Mouse (Mus musculus): ENCODE data around the gene Prkar1a. TPM values are rescaled to one million over a fixed set of nuclear protein-coding genes. Genes with fewer than 3 reads are reported as not detected.

Prkar1a gene
- polyA plus RNA-seq, 1 experiment: 64.2 TPM

DNA sequence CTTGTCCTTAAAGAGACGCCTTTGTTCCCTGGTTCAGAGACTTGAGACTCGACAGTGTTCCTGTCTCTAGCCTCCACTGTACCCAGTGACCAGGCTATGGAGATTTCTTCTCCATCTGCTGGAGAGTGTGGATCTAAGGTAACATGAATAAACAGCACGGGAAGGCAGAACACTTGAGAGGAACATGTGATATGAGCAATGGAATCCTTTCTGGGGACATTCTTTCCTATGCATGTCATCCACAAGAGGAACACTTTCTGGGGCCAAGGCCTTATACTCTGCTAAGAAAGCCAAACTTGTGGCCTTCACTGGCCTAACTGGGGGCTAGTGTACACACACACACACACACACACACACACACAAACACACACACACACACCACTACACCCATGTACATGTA is 32.4 kb downstream of the Prkar1a start:
- 82% methylated on average over 3 of the region's 3 CpGs for WGBS
- Histone ChIP-seq H3K4me3 (replicated peaks; ENCODE audit: control insufficient read depth, low read depth, low read length) (no peak overlapping the region), H3K27ac (ENCODE audit: control insufficient read depth, insufficient read depth, low read depth, low read length, poor library complexity) (no peak overlapping the region), H3K4me1 (ENCODE audit: control insufficient read depth, insufficient read depth, low read length) (no peaks in the 10 kb centered on the region)
- no peak for TF ChIP-seq POLR2A (IDR thresholded peaks at IDR 0.05; ENCODE audit: borderline replicate concordance, control insufficient read depth, low read depth, low read length)
- TF ChIP-seq CTCF (IDR thresholded peaks at IDR 0.05; ENCODE audit: control insufficient read depth, insufficient read depth, low read length): no peak

DNA sequence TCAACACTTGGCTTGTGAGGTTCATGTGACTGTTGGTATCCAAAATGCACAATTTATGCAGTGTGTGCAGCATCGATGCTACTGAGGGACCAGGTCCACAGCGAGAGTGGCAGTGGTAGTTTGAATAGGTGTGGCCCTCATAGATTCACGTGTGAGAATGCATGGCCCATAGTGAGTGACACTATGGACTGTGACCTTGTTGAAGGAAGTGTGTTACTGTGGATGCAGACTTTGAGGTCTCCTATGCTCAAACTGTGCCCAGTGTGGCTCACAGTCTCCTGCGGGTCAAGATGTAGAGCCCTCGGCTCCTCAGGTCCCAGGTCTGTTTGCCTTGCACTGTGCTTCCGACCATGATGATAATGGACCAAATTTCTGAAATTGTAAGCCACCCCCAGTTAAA is 33.0 kb downstream of the Prkar1a start:
- Histone ChIP-seq H3K4me3 (replicated peaks; ENCODE audit: control insufficient read depth, low read depth, low read length) (no peak overlapping the region), H3K27ac (ENCODE audit: control insufficient read depth, insufficient read depth, low read depth, low read length, poor library complexity) (no peak overlapping the region), H3K4me1 (ENCODE audit: control insufficient read depth, insufficient read depth, low read length) (no peaks in the 10 kb centered on the region)
- no peak for TF ChIP-seq CTCF (IDR thresholded peaks at IDR 0.05; ENCODE audit: control insufficient read depth, insufficient read depth, low read length)
- no peak for TF ChIP-seq POLR2A (IDR thresholded peaks at IDR 0.05; ENCODE audit: borderline replicate concordance, control insufficient read depth, low read depth, low read length)
- 86% methylated on average over 6 of the region's 6 CpGs for WGBS

DNA sequence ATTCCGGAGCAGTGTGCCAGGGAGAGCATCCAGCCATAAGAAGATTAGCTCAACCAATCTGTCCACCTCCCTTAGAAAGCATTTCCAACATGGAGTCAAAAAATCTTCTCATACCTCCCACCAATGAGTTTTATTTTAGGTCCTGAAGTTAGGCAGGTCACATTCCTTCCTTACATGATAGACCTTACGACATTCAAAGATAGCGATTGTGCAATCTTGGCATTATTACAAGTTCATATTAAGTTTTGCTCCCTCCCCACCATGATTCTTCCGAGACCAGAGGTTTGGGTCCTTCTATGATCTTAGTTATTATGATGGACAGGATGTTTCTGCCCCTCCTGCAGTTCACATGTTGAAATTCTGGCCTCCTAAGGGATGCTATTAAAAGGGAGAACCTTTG is 40.3 kb downstream of the Prkar1a start:
- no peaks in the 10 kb centered on the region for H3K4me1 ChIP-seq (ENCODE audit: control insufficient read depth, insufficient read depth, low read length)
- no peak for TF ChIP-seq CTCF (IDR thresholded peaks at IDR 0.05; ENCODE audit: control insufficient read depth, insufficient read depth, low read length)
- no peak for TF ChIP-seq POLR2A (IDR thresholded peaks at IDR 0.05; ENCODE audit: borderline replicate concordance, control insufficient read depth, low read depth, low read length)
- H3K27ac ChIP-seq (ENCODE audit: control insufficient read depth, insufficient read depth, low read depth, low read length, poor library complexity): no peak overlapping the region
- 71% methylated on average over 4 of the region's 4 CpGs for WGBS
- no peak overlapping the region for H3K4me3 ChIP-seq (replicated peaks; ENCODE audit: control insufficient read depth, low read depth, low read length)

DNA sequence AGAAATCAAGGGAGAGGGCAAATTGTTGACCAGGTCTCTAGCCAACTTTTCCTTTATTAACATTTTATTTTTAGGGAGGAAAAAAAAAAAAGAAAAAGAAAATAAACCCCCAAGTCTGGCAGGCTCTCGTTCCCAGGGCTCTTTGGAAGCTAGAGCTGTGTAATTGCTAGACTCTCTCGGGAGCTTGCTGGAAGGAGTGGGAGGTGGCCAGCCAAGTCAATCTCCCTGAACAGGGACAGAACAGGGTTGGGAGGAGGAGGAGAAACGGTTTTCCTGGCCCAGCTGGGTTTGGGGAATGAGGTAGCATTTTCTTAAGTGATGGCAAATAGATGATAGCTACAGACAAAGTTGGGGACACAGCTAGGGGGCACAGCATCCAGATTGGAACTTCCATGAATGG is 43.5 kb downstream of the Prkar1a start:
- Histone ChIP-seq H3K27ac (ENCODE audit: control insufficient read depth, insufficient read depth, low read depth, low read length, poor library complexity) (no peak overlapping the region), H3K4me3 (replicated peaks; ENCODE audit: control insufficient read depth, low read depth, low read length) (no peak overlapping the region), H3K4me1 (ENCODE audit: control insufficient read depth, insufficient read depth, low read length) (no peaks in the 10 kb centered on the region)
- TF ChIP-seq POLR2A (IDR thresholded peaks at IDR 0.05; ENCODE audit: borderline replicate concordance, control insufficient read depth, low read depth, low read length) (no peak), CTCF (IDR thresholded peaks at IDR 0.05; ENCODE audit: control insufficient read depth, insufficient read depth, low read length) (no peak)
- 61% methylated on average over 3 of the region's 3 CpGs for WGBS

DNA sequence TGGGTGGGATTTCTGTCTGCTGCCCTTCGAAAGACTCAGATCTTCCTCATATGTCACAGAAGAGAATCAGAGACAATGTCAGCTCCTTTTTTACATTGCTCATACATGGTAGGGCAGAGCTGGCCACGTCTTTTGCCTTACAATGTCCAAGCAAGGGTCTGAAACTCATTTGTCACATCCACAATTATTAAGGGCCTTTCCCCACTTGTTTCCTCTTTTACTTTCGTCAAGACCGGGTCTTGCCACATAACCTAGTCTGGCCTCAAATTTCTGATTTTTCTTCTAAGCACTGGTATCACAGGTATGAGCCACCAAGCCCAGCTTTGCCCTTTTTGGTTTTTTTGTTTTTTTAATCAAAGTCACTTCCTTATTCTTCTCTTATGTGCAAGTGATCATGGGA is 47.3 kb downstream of the Prkar1a start:
- Histone ChIP-seq H3K4me3 (replicated peaks; ENCODE audit: control insufficient read depth, low read depth, low read length) (no peak overlapping the region), H3K27ac (ENCODE audit: control insufficient read depth, insufficient read depth, low read depth, low read length, poor library complexity) (no peak overlapping the region), H3K4me1 (ENCODE audit: control insufficient read depth, insufficient read depth, low read length) (no peaks in the 10 kb centered on the region)
- no peak for TF ChIP-seq POLR2A (IDR thresholded peaks at IDR 0.05; ENCODE audit: borderline replicate concordance, control insufficient read depth, low read depth, low read length)
- no peak for TF ChIP-seq CTCF (IDR thresholded peaks at IDR 0.05; ENCODE audit: control insufficient read depth, insufficient read depth, low read length)
- WGBS: 42% methylated on average over 4 of the region's 4 CpGs

DNA sequence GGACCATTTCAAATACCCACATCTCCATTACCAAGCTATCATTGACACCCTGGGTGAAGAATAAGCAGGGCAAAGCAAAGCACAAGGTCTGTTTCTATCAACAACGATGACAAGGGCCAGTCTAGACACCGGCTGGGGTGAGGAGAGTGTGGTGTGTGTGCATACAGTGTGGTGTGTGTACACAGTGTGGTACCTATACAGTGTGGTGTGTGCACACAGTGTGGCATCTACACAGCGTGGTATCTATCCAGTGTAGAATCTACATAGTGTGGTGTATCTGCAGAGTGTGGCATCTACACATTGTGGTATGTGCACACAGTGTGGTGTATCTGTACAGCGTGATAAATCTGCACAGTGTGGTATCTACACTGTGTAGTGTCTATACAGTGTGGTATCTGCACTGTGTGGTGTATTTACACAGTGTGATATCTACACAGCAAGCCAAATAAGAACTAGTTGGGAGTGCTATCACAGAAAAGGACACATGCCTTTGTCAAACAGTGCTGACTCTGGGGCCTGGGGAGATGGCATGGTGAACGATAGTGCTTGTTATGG is 48.0 kb downstream of the Prkar1a start:
- no peaks in the 10 kb centered on the region for H3K4me1 ChIP-seq (ENCODE audit: control insufficient read depth, insufficient read depth, low read length)
- no peak for TF ChIP-seq CTCF (IDR thresholded peaks at IDR 0.05; ENCODE audit: control insufficient read depth, insufficient read depth, low read length)
- no peak for TF ChIP-seq POLR2A (IDR thresholded peaks at IDR 0.05; ENCODE audit: borderline replicate concordance, control insufficient read depth, low read depth, low read length)
- no peak overlapping the region for H3K4me3 ChIP-seq (replicated peaks; ENCODE audit: control insufficient read depth, low read depth, low read length)
- 81% methylated on average over 5 of the region's 5 CpGs for WGBS
- no peak overlapping the region for H3K27ac ChIP-seq (ENCODE audit: control insufficient read depth, insufficient read depth, low read depth, low read length, poor library complexity)

DNA sequence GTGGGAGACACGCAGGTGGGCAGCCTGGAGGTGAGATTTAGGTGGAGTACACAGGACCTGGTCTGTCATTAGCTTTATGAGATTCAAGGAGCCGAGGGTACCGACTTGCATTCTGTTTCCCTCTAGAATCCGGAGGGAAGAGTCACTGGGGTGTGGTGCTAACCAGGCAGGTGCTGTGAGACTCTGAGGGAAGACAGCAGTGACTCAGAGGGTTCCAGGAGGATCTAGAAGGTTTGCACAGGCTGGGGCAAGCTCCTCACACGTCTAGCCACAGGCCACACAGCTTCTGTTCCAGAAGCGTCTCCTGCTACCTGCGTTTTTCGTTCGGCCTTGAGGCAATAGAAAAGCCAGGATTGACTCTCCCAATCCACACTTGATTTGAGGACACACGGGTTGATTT is 49.5 kb downstream of the Prkar1a start:
- TF ChIP-seq CTCF (IDR thresholded peaks at IDR 0.05; ENCODE audit: control insufficient read depth, insufficient read depth, low read length): no peak
- no peak for TF ChIP-seq POLR2A (IDR thresholded peaks at IDR 0.05; ENCODE audit: borderline replicate concordance, control insufficient read depth, low read depth, low read length)
- no peaks in the 10 kb centered on the region for H3K4me1 ChIP-seq (ENCODE audit: control insufficient read depth, insufficient read depth, low read length)
- 82% methylated on average over 10 of the region's 10 CpGs for WGBS

DNA sequence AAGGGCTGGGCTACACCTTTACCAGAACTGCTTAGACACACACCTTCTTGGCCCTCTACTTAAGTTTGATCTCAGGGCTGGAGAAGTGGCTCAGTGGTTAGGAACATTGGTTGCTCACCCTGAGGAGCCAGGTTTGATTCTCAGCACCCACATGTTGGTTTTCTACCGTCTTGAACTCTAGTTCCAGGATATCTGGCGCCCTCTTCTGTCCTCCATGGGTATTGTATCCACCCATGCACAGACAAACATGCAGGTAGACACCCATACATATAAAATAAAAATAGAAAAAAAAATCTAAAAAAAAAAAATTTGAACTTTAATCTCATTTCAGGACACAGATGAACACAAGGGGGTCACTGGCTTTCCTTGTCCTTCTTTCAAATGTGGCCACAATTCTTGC is 50.6 kb downstream of the Prkar1a start:
- Histone ChIP-seq H3K4me1 (ENCODE audit: control insufficient read depth, insufficient read depth, low read length) (no peaks in the 10 kb centered on the region), H3K27ac (ENCODE audit: control insufficient read depth, insufficient read depth, low read depth, low read length, poor library complexity) (no peak overlapping the region), H3K4me3 (replicated peaks; ENCODE audit: control insufficient read depth, low read depth, low read length) (no peak overlapping the region)
- no peak for TF ChIP-seq CTCF (IDR thresholded peaks at IDR 0.05; ENCODE audit: control insufficient read depth, insufficient read depth, low read length)
- TF ChIP-seq POLR2A (IDR thresholded peaks at IDR 0.05; ENCODE audit: borderline replicate concordance, control insufficient read depth, low read depth, low read length): no peak
- 71% methylated on average over 2 of the region's 2 CpGs for WGBS

More for the DNA sequence above, 49.5 kb downstream of the Prkar1a start:
- no peak overlapping the region for H3K27ac ChIP-seq (ENCODE audit: control insufficient read depth, insufficient read depth, low read depth, low read length, poor library complexity)
- H3K4me3 ChIP-seq (replicated peaks; ENCODE audit: control insufficient read depth, low read depth, low read length): no peak overlapping the region

DNA sequence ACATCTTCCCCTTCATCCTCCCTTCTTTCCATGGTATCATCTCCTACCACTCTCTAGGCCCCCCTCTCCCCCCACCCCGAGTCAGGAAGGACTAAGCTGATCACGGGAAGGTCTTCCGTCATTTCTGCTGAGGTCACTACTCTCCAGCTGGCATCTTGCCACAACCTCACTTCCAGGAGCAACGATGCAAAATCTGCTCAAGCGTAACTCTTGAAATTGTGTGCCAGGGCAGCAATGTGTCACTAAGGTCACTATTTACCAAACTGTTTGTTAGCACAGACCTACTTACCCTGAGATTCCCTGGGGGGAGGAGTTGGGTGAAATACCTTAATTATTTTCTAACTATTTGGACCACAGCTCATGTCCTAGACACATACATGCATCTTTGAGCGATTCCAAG is 51.6 kb downstream of the Prkar1a start:
- TF ChIP-seq POLR2A (IDR thresholded peaks at IDR 0.05; ENCODE audit: borderline replicate concordance, control insufficient read depth, low read depth, low read length): no peak
- no peak for TF ChIP-seq CTCF (IDR thresholded peaks at IDR 0.05; ENCODE audit: control insufficient read depth, insufficient read depth, low read length)
- Histone ChIP-seq H3K4me1 (ENCODE audit: control insufficient read depth, insufficient read depth, low read length) (no peaks in the 10 kb centered on the region), H3K4me3 (replicated peaks; ENCODE audit: control insufficient read depth, low read depth, low read length) (no peak overlapping the region), H3K27ac (ENCODE audit: control insufficient read depth, insufficient read depth, low read depth, low read length, poor library complexity) (no peak overlapping the region)
- WGBS: 28% methylated on average over 6 of the region's 6 CpGs

All from bone marrow, adult 2 months (tissue).